Mouse (Mus musculus): ENCODE data around the gene Nat14.

DNA sequence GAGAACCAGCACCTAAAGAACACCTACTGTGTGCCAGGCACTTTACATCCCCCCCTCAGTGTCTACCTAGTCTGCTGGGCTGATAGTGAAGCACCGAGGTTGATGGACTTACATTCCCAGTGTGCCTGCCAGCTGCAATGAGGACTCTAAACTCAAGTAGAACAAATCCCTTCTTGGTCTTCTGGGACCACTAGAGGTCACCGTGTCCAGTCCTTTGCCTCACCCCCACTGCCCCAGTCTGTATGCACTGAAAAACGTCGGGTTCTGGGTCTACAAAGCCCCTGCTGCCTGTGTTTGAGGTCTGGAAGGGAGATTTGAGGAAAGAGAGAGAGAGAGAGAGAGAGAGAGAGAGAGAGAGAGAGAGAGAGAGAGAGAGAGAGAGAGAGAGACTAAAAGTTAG is 2.7 kb downstream of the Nat14 start:
- TF ChIP-seq POLR2A (IDR thresholded peaks at IDR 0.05; ENCODE audit: borderline replicate concordance, control insufficient read depth, low read depth, low read length) = no peak
- no peak for TF ChIP-seq CTCF (IDR thresholded peaks at IDR 0.05; ENCODE audit: control insufficient read depth, insufficient read depth, low read length)

Data from bone marrow, adult 2 months (tissue).